Mouse (Mus musculus): ENCODE results near the gene Lig1.
"Not testable (repeated sequence)": the region's sequence is repeated elsewhere in the genome, so short reads cannot be mapped to it uniquely, and the experiment has no call there.

Gene Lig1

GRCm38 (mm10) chr7:13277081-13277480, at the start of gene Lig1:
Gene Lig1 (plus strand): TSS chr7:13277283.
- no peak for DNase-seq (ENCODE audit: low spot score in 2 of 2)

GRCm38 (mm10) chr7:13260746-13261700, 16.1 kb upstream of the Lig1 start:
- no peak for DNase-seq (ENCODE audit: low spot score in 2 of 2)

GRCm38 (mm10) chr7:13263851-13264250, 13.2 kb upstream of the Lig1 start:
- DNase-seq (ENCODE audit: low spot score in 2 of 2), result no peak

GRCm38 (mm10) chr7:13264396-13264795, 12.7 kb upstream of the Lig1 start:
- no peak for DNase-seq (ENCODE audit: low spot score in 2 of 2)

GRCm38 (mm10) chr7:13268749-13269260, 8.3 kb upstream of the Lig1 start:
- no peak for DNase-seq (ENCODE audit: low spot score in 2 of 2)

GRCm38 (mm10) chr7:13269394-13269793, 7.7 kb upstream of the Lig1 start:
- no peak for DNase-seq (ENCODE audit: low spot score in 2 of 2)

- DNase-seq (ENCODE audit: low spot score in 2 of 2), result no peak
These were observed 5.4 kb upstream of the Lig1 start for GRCm38 (mm10) chr7:13271704-13272103.

- no peak for DNase-seq (ENCODE audit: low spot score in 2 of 2)
These were observed 750 bp downstream of the Lig1 start for GRCm38 (mm10) chr7:13277833-13278232.

GRCm38 (mm10) chr7:13278308-13278891, 1.3 kb downstream of the Lig1 start, which contains the start of gene Zswim9:
Gene Zswim9 (minus strand): TSS chr7:13278721.
- peak; percentile 91 to 92 for DNase-seq (ENCODE audit: low spot score in 2 of 2)

GRCm38 (mm10) chr7:13278957-13279356, 1.9 kb downstream of the Lig1 start:
- not testable (repeated sequence) for DNase-seq (ENCODE audit: low spot score in 2 of 2)

- DNase-seq (ENCODE audit: low spot score in 2 of 2), result no peak
These were observed 11.5 kb downstream of the Lig1 start for GRCm38 (mm10) chr7:13288621-13289020.

- DNase-seq (ENCODE audit: low spot score in 2 of 2), result no peak
These were observed 13.1 kb downstream of the Lig1 start for GRCm38 (mm10) chr7:13290041-13290675.

GRCm38 (mm10) chr7:13291370-13291769, 14.3 kb downstream of the Lig1 start:
- DNase-seq (ENCODE audit: low spot score in 2 of 2), result no peak

- DNase-seq (ENCODE audit: low spot score in 2 of 2), result no peak
These were observed 17.1 kb downstream of the Lig1 start for GRCm38 (mm10) chr7:13293878-13294855.

- no peak for DNase-seq (ENCODE audit: low spot score in 2 of 2)
These were observed 18.2 kb downstream of the Lig1 start for GRCm38 (mm10) chr7:13295256-13295655.

- DNase-seq (ENCODE audit: low spot score in 2 of 2), result no peak
These were observed 20.6 kb downstream of the Lig1 start for GRCm38 (mm10) chr7:13297636-13298035.

- DNase-seq (ENCODE audit: low spot score in 2 of 2), result no peak
These were observed 21.7 kb downstream of the Lig1 start for GRCm38 (mm10) chr7:13298821-13299220.

- DNase-seq (ENCODE audit: low spot score in 2 of 2), result no peak
These were observed 24.6 kb downstream of the Lig1 start for GRCm38 (mm10) chr7:13301643-13302042.

- no peak for DNase-seq (ENCODE audit: low spot score in 2 of 2)
These were observed 25.7 kb downstream of the Lig1 start for GRCm38 (mm10) chr7:13302780-13303179.

- no peak for DNase-seq (ENCODE audit: low spot score in 2 of 2)
These were observed 26.3 kb downstream of the Lig1 start for GRCm38 (mm10) chr7:13303372-13303771.

- DNase-seq (ENCODE audit: low spot score in 2 of 2), result no peak
These were observed 32.3 kb downstream of the Lig1 start for GRCm38 (mm10) chr7:13309407-13309806.

Data from right cerebral cortex, postnatal 36 days (tissue).